Mouse (Mus musculus): Measurements from ENCODE around the gene Gm1123. TPM values are rescaled to one million over a fixed set of nuclear protein-coding genes. Genes with fewer than 3 reads are reported as not detected.

Gene Gm1123
- polyA plus RNA-seq, 1 experiment: 0.07 TPM

DNA sequence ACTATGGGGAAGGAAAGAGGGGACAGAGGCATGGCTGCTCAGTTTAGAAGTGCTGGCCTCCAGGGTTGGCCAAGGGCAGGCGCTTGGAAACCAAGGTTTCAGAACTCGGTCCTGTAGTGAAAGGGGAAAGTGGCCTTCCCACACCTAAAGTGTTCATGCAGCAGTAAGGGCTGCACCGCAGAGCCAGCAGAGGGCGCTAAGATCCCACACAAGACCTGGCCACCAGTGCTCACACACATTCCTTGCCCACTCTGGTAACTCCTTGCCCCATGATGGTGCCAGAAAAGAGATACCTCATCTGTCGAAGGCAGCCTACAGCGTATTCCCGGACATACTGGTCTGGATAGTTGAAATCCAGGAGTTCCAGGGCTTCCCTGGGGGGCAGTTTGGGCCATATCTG is 27.0 kb upstream of the Gm1123 start:
- peaks cover 9% of the 10 kb centered on the region; the same call in 1 of the 2 replicates for H3K4me1 ChIP-seq (ENCODE audit: control insufficient read depth, insufficient read depth, low read length)
- TF ChIP-seq POLR2A (IDR thresholded peaks at IDR 0.05; ENCODE audit: borderline replicate concordance, insufficient read depth, low read length): no peak
- TF ChIP-seq CTCF (IDR thresholded peaks at IDR 0.05; ENCODE audit: borderline replicate concordance, insufficient read depth, low read depth, low read length): peak; percentile 96
- no peaks in the 10 kb centered on the region for H3K27me3 ChIP-seq (ENCODE audit: control insufficient read depth, insufficient read depth, low read length)
- H3K4me3 ChIP-seq (replicated peaks; ENCODE audit: insufficient read depth, low read depth, low read length): no peak overlapping the region
- H3K27ac ChIP-seq (ENCODE audit: insufficient read depth, low read length): no peak overlapping the region
- WGBS: 19% methylated on average over 7 of the region's 7 CpGs
- peak; percentile 66 to 73 for DNase-seq

DNA sequence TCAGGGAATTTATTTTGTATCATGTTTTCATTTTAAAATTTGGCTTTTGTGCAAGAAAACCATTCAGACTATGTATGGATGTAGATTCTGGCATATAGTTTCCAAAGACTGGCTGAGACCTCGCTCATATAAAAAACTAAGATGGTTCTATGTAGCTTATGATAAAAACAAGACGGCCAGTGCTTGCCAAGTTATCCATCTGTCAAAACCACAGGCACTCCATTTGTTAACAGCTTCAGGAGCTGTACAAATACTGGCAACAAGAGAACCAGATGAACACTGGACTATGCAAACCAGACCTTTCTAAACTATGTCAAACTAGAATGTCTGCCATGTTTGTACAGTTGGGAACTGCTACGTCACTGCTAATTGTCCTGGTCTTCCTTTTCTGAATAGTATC is 22.2 kb upstream of the Gm1123 start:
- peaks cover 12% of the 10 kb centered on the region; the same call in 1 of the 2 replicates for H3K4me1 ChIP-seq (ENCODE audit: control insufficient read depth, insufficient read depth, low read length)
- no peaks in the 10 kb centered on the region for H3K27me3 ChIP-seq (ENCODE audit: control insufficient read depth, insufficient read depth, low read length)
- peak in 1 of 2 experiments; percentile 58 for DNase-seq
- no peak for TF ChIP-seq POLR2A (IDR thresholded peaks at IDR 0.05; ENCODE audit: borderline replicate concordance, insufficient read depth, low read length)
- no peak for TF ChIP-seq CTCF (IDR thresholded peaks at IDR 0.05; ENCODE audit: borderline replicate concordance, insufficient read depth, low read depth, low read length)
- no peak overlapping the region for H3K27ac ChIP-seq (ENCODE audit: insufficient read depth, low read length)
- H3K4me3 ChIP-seq (replicated peaks; ENCODE audit: insufficient read depth, low read depth, low read length): no peak overlapping the region
- 17% methylated on average over 3 of the region's 3 CpGs for WGBS

DNA sequence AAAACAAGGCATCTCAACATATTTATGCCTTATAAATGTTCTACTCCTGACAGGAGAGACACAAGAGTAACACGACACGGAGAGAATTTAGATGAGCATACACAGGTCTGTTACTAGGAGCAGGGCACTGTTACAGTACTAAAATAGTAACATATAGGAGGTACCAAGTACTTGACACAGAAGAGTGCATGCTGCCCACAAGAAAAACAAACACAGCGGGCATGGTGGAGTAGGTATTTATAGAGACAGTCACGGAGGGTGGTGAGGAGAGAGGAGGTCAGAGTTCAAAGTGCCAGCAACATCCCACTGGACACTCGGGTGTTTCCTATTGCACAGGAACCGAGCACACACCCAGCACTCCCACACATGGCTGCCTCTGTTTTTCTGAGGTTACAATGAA is 14.2 kb upstream of the Gm1123 start:
- Histone ChIP-seq H3K4me3 (replicated peaks; ENCODE audit: insufficient read depth, low read depth, low read length) (no peak overlapping the region), H3K4me1 (ENCODE audit: control insufficient read depth, insufficient read depth, low read length) (peaks cover 7% of the 10 kb centered on the region), H3K27me3 (ENCODE audit: control insufficient read depth, insufficient read depth, low read length) (no peaks in the 10 kb centered on the region), H3K27ac (ENCODE audit: insufficient read depth, low read length) (no peak overlapping the region)
- TF ChIP-seq POLR2A (IDR thresholded peaks at IDR 0.05; ENCODE audit: borderline replicate concordance, insufficient read depth, low read length) (no peak), CTCF (IDR thresholded peaks at IDR 0.05; ENCODE audit: borderline replicate concordance, insufficient read depth, low read depth, low read length) (no peak)
- WGBS: 59% methylated on average over 6 of the region's 6 CpGs
- DNase-seq: no peak

DNA sequence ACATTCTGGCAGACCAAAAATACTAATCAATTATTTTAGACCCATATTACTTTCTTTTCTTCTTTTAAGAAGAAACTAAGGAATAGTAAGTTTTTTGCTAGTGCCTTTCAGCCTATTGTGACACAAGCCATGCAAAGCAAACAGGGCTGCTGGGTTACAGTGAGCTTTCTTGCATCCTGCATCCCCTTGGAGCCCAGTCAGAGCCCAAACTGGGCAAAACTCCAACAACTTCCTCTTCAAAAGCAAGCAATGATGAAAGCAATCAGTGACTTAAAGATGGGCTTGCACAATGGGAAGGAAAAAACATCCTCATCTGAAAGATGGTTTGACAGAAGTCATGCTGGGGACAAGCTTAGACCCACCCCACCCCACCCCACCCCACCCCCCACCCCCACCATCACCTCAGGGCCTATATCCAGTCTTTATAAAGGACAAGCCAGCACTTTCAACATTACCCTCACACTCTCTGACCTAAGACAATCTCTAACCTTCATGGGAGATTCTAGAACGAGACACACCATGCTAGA is 13.3 kb upstream of the Gm1123 start:
- H3K4me3 ChIP-seq (replicated peaks; ENCODE audit: insufficient read depth, low read depth, low read length): no peak overlapping the region
- 59% methylated on average over 1 of the region's 1 CpGs for WGBS
- TF ChIP-seq POLR2A (IDR thresholded peaks at IDR 0.05; ENCODE audit: borderline replicate concordance, insufficient read depth, low read length) (no peak), CTCF (IDR thresholded peaks at IDR 0.05; ENCODE audit: borderline replicate concordance, insufficient read depth, low read depth, low read length) (no peak)
- no peak overlapping the region for H3K27ac ChIP-seq (ENCODE audit: insufficient read depth, low read length)
- DNase-seq: peak in 1 of 2 experiments; percentile 13
- H3K4me1 ChIP-seq (ENCODE audit: control insufficient read depth, insufficient read depth, low read length): peaks cover 10% of the 10 kb centered on the region
- H3K27me3 ChIP-seq (ENCODE audit: control insufficient read depth, insufficient read depth, low read length): no peaks in the 10 kb centered on the region

DNA sequence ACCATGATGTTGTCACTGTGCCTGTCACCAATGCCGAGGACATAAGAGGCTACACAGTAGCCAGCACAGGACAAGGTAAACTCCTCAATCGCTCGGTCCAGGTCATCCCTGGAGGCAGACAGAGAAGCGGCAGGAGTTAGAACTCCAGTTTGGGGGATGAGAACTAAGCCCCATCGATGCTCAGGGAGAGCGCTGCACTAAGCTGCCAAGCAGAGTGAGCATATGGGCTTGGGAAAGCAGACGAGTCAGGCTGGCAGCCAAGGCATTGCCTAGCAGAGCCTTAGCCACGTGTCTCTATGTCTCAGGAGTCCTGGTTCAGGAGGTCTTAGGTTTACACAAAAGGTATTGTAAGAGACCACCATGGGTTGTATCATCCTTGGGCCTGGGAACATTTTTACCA is 9.2 kb upstream of the Gm1123 start:
- 12% methylated on average over 8 of the region's 8 CpGs for WGBS
- no peak overlapping the region for H3K4me3 ChIP-seq (replicated peaks; ENCODE audit: insufficient read depth, low read depth, low read length)
- peaks cover 8% of the 10 kb centered on the region for H3K4me1 ChIP-seq (ENCODE audit: control insufficient read depth, insufficient read depth, low read length)
- no peaks in the 10 kb centered on the region for H3K27me3 ChIP-seq (ENCODE audit: control insufficient read depth, insufficient read depth, low read length)
- H3K27ac ChIP-seq (ENCODE audit: insufficient read depth, low read length): no peak overlapping the region
- TF ChIP-seq POLR2A (IDR thresholded peaks at IDR 0.05; ENCODE audit: borderline replicate concordance, insufficient read depth, low read length): no peak
- TF ChIP-seq CTCF (IDR thresholded peaks at IDR 0.05; ENCODE audit: borderline replicate concordance, insufficient read depth, low read depth, low read length): no peak
- peak; percentile 60 to 73 for DNase-seq

DNA sequence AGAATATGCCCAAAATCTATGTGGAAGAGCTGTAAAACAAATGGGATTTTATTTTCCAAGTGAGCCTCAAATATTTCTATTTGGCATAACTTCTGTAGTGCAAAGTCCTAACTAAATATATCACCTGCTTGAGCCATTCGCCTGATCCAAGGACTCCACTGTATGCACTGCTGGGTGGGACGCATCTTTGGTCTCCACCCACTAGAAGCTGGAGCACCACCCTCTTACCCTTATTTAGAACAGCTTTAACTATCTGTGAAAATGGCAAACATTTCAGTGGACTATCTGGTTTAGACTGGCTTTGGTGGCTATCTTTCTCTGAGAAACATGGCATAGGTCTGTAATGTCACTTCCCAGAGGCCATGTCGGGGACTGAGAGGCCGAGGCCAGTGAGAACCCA is 7.1 kb upstream of the Gm1123 start:
- no peak for DNase-seq
- 94% methylated on average over 4 of the region's 4 CpGs for WGBS

DNA sequence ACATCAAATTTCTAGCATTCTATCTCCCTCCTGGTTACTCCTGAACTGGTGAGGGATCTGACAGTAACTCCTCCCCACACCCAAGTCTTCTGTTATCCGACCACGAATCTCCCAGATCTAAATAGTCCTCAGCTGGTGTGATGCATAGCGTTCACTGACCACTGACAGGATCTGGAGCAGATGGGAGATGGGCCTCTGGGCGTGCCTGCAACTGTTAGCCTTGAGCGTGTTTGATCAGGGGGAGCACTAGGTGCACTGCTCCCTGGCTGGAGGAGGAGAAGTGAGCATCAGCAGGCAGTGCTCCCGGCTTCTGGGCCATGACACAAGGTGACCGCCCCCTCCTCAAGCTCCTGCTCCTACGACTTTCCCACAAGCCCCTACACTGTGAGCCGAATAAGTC is 6.5 kb upstream of the Gm1123 start:
- Histone ChIP-seq H3K27ac (ENCODE audit: insufficient read depth, low read length) (no peak overlapping the region), H3K4me3 (replicated peaks; ENCODE audit: insufficient read depth, low read depth, low read length) (no peak overlapping the region), H3K4me1 (ENCODE audit: control insufficient read depth, insufficient read depth, low read length) (peaks cover 8% of the 10 kb centered on the region), H3K27me3 (ENCODE audit: control insufficient read depth, insufficient read depth, low read length) (no peaks in the 10 kb centered on the region)
- WGBS: 57% methylated on average over 9 of the region's 9 CpGs
- no peak for DNase-seq
- TF ChIP-seq CTCF (IDR thresholded peaks at IDR 0.05; ENCODE audit: borderline replicate concordance, insufficient read depth, low read depth, low read length): no peak
- TF ChIP-seq POLR2A (IDR thresholded peaks at IDR 0.05; ENCODE audit: borderline replicate concordance, insufficient read depth, low read length): no peak

More for the DNA sequence above, 7.1 kb upstream of the Gm1123 start:
- H3K4me1 ChIP-seq (ENCODE audit: control insufficient read depth, insufficient read depth, low read length): peaks cover 8% of the 10 kb centered on the region
- H3K27ac ChIP-seq (ENCODE audit: insufficient read depth, low read length): no peak overlapping the region
- H3K4me3 ChIP-seq (replicated peaks; ENCODE audit: insufficient read depth, low read depth, low read length): no peak overlapping the region
- no peaks in the 10 kb centered on the region for H3K27me3 ChIP-seq (ENCODE audit: control insufficient read depth, insufficient read depth, low read length)
- TF ChIP-seq POLR2A (IDR thresholded peaks at IDR 0.05; ENCODE audit: borderline replicate concordance, insufficient read depth, low read length): no peak
- TF ChIP-seq CTCF (IDR thresholded peaks at IDR 0.05; ENCODE audit: borderline replicate concordance, insufficient read depth, low read depth, low read length): no peak

DNA sequence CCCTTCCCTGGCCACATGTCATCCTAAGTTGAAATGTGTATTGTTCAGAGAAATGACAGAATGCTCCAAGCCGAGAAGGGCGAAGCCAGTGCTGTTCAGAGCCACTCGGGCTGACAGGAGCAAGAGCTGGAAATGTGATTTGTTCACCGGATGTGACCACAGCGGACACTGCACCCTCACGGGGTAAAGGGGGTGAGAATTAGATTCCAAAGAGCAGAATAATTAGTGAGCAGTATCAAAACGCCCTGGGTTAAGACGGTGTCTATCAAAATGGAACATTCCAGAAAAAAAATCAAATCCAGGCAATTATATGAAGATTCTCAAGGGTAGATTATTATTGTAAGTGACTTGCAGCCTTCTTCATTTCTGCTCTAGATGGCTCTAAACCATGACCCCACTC is 1.4 kb downstream of the Gm1123 start:
- Histone ChIP-seq H3K27ac (ENCODE audit: insufficient read depth, low read length) (no peak overlapping the region), H3K4me1 (ENCODE audit: control insufficient read depth, insufficient read depth, low read length) (no peaks in the 10 kb centered on the region), H3K4me3 (replicated peaks; ENCODE audit: insufficient read depth, low read depth, low read length) (no peak overlapping the region), H3K27me3 (ENCODE audit: control insufficient read depth, insufficient read depth, low read length) (no peaks in the 10 kb centered on the region)
- no peak for DNase-seq
- TF ChIP-seq POLR2A (IDR thresholded peaks at IDR 0.05; ENCODE audit: borderline replicate concordance, insufficient read depth, low read length): no peak
- TF ChIP-seq CTCF (IDR thresholded peaks at IDR 0.05; ENCODE audit: borderline replicate concordance, insufficient read depth, low read depth, low read length): no peak
- 65% methylated on average over 8 of the region's 8 CpGs for WGBS

All from cerebellum, adult 2 months (tissue).